Mouse (Mus musculus): Measurements from ENCODE around the gene H2afx. TPM values are rescaled to one million over a fixed set of nuclear protein-coding genes. Genes with fewer than 3 reads are reported as not detected.
"Not testable (repeated sequence)": the region's sequence is repeated elsewhere in the genome, so short reads cannot be mapped to it uniquely, and the experiment has no call there.

Gene H2afx
- total and polyA plus RNA-seq, 3 experiments: 89.6 to 828 TPM; not detected in 1

DNA sequence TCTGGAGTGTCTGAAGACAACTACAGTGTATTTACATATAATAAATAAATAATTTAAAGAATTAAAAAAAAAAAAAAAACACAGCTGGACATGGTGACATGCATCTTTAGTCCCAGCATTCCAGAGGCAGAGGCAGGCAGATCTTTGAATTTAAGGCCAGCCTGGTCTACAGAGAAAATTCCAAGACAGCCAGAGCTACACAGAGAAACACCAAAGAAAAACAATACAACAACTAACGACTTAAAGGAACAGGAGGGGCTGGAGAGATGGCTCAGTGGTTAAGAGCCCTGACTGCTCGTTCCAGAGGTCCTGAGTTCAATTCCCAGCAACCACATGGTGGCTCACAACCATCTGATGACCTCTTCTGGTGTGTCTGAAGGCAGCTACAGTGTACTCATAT is 42.8 kb downstream of the H2afx start:
- H3K9ac ChIP-seq (ENCODE audit: control insufficient read depth, low read depth, low read length, poor library complexity, severe bottlenecking); DNase-seq (ENCODE audit: low read depth, low spot score); H3K9me3 ChIP-seq (replicated peaks; ENCODE audit: insufficient read depth, low read length); H3K4me1 ChIP-seq (ENCODE audit: control insufficient read depth in 1 of 2, insufficient read depth in 2 of 2, low read length in 2 of 2); H3K36me3 ChIP-seq (ENCODE audit: control insufficient read depth in 1 of 2, insufficient read depth in 2 of 2, low read length in 2 of 2); H3K27ac ChIP-seq (ENCODE audit: control insufficient read depth, low read depth, low read length); H3K27me3 ChIP-seq (ENCODE audit: control insufficient read depth in 1 of 2, insufficient read depth in 2 of 2, low read length in 2 of 2); H3K4me3 ChIP-seq (ENCODE audit: control insufficient read depth in 1 of 2, insufficient read depth in 1 of 2, low read depth in 2 of 2, low read length in 2 of 2): not testable (repeated sequence)
- peak; percentile 77 for TF ChIP-seq TBP (IDR thresholded peaks at IDR 0.05; ENCODE audit: low read depth, low read length)
- H3K79me2 ChIP-seq (ENCODE audit: control insufficient read depth, insufficient read depth, low read length, poor library complexity): peaks cover 26% of the 10 kb centered on the region

DNA sequence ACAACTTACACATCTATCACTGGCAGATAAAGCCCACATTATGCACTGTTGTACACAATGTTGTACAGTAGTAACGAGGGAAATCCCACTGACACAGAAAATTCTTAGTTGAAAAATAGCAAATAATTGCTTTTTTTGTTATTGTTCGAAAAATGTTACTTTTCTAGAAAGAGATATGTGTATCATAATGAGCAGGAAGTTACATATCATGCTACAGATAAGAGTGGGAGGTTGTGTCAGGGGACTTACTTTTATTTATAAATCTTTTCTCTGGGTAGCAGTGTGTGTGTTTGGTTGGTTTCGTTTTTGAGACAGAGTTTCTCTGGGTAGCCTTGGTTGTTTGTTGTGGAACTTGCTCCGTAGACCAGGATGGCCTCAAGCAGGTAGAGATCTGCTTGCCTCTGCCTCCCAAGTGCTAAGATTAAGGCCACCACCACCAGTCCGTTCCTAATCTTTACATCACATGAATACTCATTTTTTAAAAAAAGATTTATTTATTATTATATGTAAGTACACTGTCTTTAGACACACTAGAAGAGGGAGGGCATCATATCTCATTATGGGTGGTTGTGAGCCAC is 43.7 kb downstream of the H2afx start:
- peak overlapping the region; percentile 89 for H3K9ac ChIP-seq (ENCODE audit: control insufficient read depth, low read depth, low read length, poor library complexity, severe bottlenecking)
- DNase-seq (ENCODE audit: low read depth, low spot score): peak; percentile 60
- H3K4me3 ChIP-seq (ENCODE audit: control insufficient read depth in 1 of 2, insufficient read depth in 1 of 2, low read depth in 2 of 2, low read length in 2 of 2): peak overlapping the region; percentile 77 to 89
- TF ChIP-seq SIN3A (IDR thresholded peaks at IDR 0.05; ENCODE audit: low read length) (peak; percentile 71), ETS1 (IDR thresholded peaks at IDR 0.05; ENCODE audit: low read depth, low read length) (peak; percentile 63), TCF12 (IDR thresholded peaks at IDR 0.05; ENCODE audit: low read depth, low read length) (0 out of 2 replicates have a peak, but pooled peaks have one; percentile 19), RCOR1 (IDR thresholded peaks at IDR 0.05; ENCODE audit: low read depth, low read length) (peak; percentile 58; the same call in 1 of the 2 replicates), POLR2A (IDR thresholded peaks at IDR 0.05; ENCODE audit: control insufficient read depth in 1 of 2, insufficient read depth in 1 of 2, low read depth in 1 of 2, low read length in 2 of 2, poor library complexity in 1 of 2) (no peak), UBTF (IDR thresholded peaks at IDR 0.05; ENCODE audit: borderline replicate concordance, insufficient read depth, low read depth, low read length) (no peak), CHD1 (IDR thresholded peaks at IDR 0.05; ENCODE audit: low read depth, low read length) (peak; percentile 27; the same call in 1 of the 2 replicates), POLR2AphosphoS5 (IDR thresholded peaks at IDR 0.05; ENCODE audit: borderline replicate concordance, low read depth, low read length) (no peak), EP300 (IDR thresholded peaks at IDR 0.05; ENCODE audit: low read depth in 1 of 2, low read length in 2 of 2) (peak; percentile 33 to 60; a peak in 3 of 4 replicates), GATA1 (IDR thresholded peaks at IDR 0.05; ENCODE audit: low read depth, low read length) (peak; percentile 76), MYC (IDR thresholded peaks at IDR 0.05; ENCODE audit: low read depth, low read length) (0 out of 2 replicates have a peak, but pooled peaks have one; percentile 48)
- H3K4me1 ChIP-seq (ENCODE audit: control insufficient read depth in 1 of 2, insufficient read depth in 2 of 2, low read length in 2 of 2): peaks cover 0 to 9% of the 10 kb centered on the region in 2 experiments; a peak in 3 of 4 replicates
- H3K36me3 ChIP-seq (ENCODE audit: control insufficient read depth in 1 of 2, insufficient read depth in 2 of 2, low read length in 2 of 2): peaks cover 8 to 10% of the 10 kb centered on the region in 2 experiments
- H3K27me3 ChIP-seq (ENCODE audit: control insufficient read depth in 1 of 2, insufficient read depth in 2 of 2, low read length in 2 of 2): no peaks in the 10 kb centered on the region
- H3K27ac ChIP-seq (ENCODE audit: control insufficient read depth, low read depth, low read length): peak overlapping the region; percentile 89
- peaks cover 26% of the 10 kb centered on the region for H3K79me2 ChIP-seq (ENCODE audit: control insufficient read depth, insufficient read depth, low read length, poor library complexity)
- H3K9me3 ChIP-seq (replicated peaks; ENCODE audit: insufficient read depth, low read length): no peaks in the 10 kb centered on the region

Measured in MEL (cell line).